Mouse (Mus musculus) heart, adult 2 months (tissue): ENCODE measurements at regions not wholly inside any gene's neighbourhood (a gene's known extent, or its start where the extent isn't known, plus 50 kb on each side); places are given as distances from the start of the nearest gene placed in this dataset.

Experiments used
- DNase-seq, 2 experiments: peaks; one replicate each; pipeline ENCODE4 v3.0.0; 2021
- H3K27ac ChIP-seq: fragments of 200-600 bp; 2 replicates; pipeline ENCODE4 v1.8.1; 2022
- H3K27me3 ChIP-seq: fragments of 200-500 bp; 2 replicates; pipeline ENCODE4 v1.6.1; 2012; ENCODE audit warnings: mild to moderate bottlenecking, low read length, inconsistent platforms, mixed read lengths; ENCODE audit not compliant: control insufficient read depth, insufficient read depth
- H3K36me3 ChIP-seq: fragments of 200-500 bp; 2 replicates; pipeline ENCODE4 v1.6.1; 2012; ENCODE audit warnings: low read length, inconsistent platforms; ENCODE audit not compliant: control insufficient read depth, insufficient read depth
- H3K4me1 ChIP-seq: fragments of 200-500 bp; 2 replicates; pipeline ENCODE4 v1.6.1; 2011; ENCODE audit warnings: low read length; ENCODE audit not compliant: control insufficient read depth, insufficient read depth
- H3K4me3 ChIP-seq: fragments of 200-600 bp; 2 replicates; pipeline ENCODE4 v1.8.1; 2022
- H3K79me2 ChIP-seq: fragments of 200-500 bp; replicated peaks from 2 replicates; pipeline ENCODE4 v1.6.1; 2012; ENCODE audit warnings: mild to moderate bottlenecking, inconsistent platforms, low read length, moderate library complexity, mixed read lengths; ENCODE audit not compliant: control insufficient read depth, insufficient read depth
- H3K9ac ChIP-seq: fragments of 200-500 bp; 2 replicates; pipeline ENCODE4 v1.6.1; 2012; ENCODE audit warnings: low read depth, mild to moderate bottlenecking, control low read depth, inconsistent platforms, low read length, mixed read lengths
- CTCF ChIP-seq: fragments of 200-600 bp; IDR thresholded peaks from 2 replicates; pipeline ENCODE4 v1.8.1; 2022; ENCODE audit warnings: antibody characterized with exemption, mild to moderate bottlenecking, moderate library complexity
- EP300 ChIP-seq: fragments of 200-500 bp; IDR thresholded peaks from 2 replicates; pipeline ENCODE4 v1.6.1; 2011; ENCODE audit warnings: low read depth, low read length, control low read depth; ENCODE audit not compliant: insufficient read depth
- POLR2A ChIP-seq: fragments of 200-500 bp; IDR thresholded peaks from 2 replicates; pipeline ENCODE4 v1.6.1; 2011; ENCODE audit warnings: mild to moderate bottlenecking, low read depth, low read length, control low read depth; ENCODE audit not compliant: insufficient read depth
- WGBS: fragments of 180-500 bp; shearing (Covaris S2); methylation state at CpG from one replicate; pipeline ENCODE4 v1.1.7; 2018; 5-methylcytosine and 5-hydroxymethylcytosine counted together
- intact Hi-C: fragments of 180-260 bp; cut with DNase I; formaldehyde crosslinking; loops from one replicate; pipeline ENCODE4 v1.15.1; 2025

GRCm38 (mm10) chr15:67336294-67337039 lies 835.8 kb upstream of the Lrrc6 start:
- no peak overlapping the region for H3K9ac ChIP-seq
- H3K27me3 ChIP-seq = no peaks in the 10 kb centered on the region
- no peaks in the 10 kb centered on the region for H3K79me2 ChIP-seq
- H3K4me3 ChIP-seq = no peak overlapping the region
- H3K36me3 ChIP-seq = no peaks in the 10 kb centered on the region
- intact Hi-C loops = no loop called here
- no peak for DNase-seq
- 61% methylated on average over 5 of the region's 5 CpGs for WGBS
- H3K4me1 ChIP-seq = no peaks in the 10 kb centered on the region
- no peak overlapping the region for H3K27ac ChIP-seq
- no peak for TF ChIP-seq CTCF
- no peak for TF ChIP-seq POLR2A
- TF ChIP-seq EP300 = no peak

DNA sequence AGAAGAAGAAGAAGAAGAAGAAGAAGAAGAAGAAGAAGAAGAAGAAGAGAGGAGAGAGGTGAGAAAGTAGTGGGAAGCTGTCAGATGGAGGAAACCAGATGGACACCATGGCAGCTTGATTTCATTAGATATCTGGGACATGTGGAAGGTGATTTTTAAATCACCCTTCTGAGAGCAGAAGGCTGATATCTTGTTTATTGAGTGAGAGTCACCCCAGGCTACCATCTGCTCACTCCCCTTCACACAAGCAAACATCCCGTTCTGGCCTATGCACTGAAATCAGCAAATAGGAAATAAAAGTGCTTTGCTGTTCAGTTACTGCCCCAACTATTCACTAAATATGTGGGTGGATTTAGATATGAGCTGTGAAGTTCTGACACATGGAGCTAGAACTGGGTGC lies 831.8 kb upstream of the Lrrc6 start:
- no peaks in the 10 kb centered on the region for H3K27me3 ChIP-seq
- no peaks in the 10 kb centered on the region for H3K4me1 ChIP-seq
- no peaks in the 10 kb centered on the region for H3K36me3 ChIP-seq
- WGBS = 82% methylated on average over 1 of the region's 1 CpGs
- DNase-seq = no peak
- H3K4me3 ChIP-seq = no peak overlapping the region
- H3K9ac ChIP-seq = no peak overlapping the region
- H3K79me2 ChIP-seq = no peaks in the 10 kb centered on the region
- intact Hi-C loops = no loop called here
- no peak for TF ChIP-seq CTCF
- no peak overlapping the region for H3K27ac ChIP-seq

DNA sequence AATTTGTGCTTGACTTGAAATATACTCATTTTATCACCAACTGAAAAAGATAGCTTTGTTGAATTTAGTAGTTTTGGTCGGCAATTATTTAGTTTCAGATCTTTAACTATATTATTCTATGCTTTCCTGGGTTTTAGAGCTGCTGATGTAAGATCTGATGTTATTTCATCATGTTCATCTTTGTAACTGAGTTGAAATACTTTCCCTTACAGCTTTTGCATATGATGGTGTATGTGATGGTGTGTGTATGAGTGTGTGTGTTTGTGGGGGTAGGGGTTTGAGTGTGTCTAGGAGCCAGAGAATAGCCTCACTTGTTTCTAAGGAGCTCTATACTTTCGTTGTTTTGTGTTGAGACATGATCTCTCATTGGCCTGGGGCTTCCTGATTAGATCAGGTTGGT lies 819.6 kb upstream of the Lrrc6 start:
- intact Hi-C loops = no loop called here
- WGBS = 57% methylated on average over 2 of the region's 2 CpGs
- no peaks in the 10 kb centered on the region for H3K79me2 ChIP-seq
- H3K4me1 ChIP-seq = no peaks in the 10 kb centered on the region
- no peak overlapping the region for H3K4me3 ChIP-seq
- DNase-seq = no peak
- no peak overlapping the region for H3K27ac ChIP-seq
- H3K36me3 ChIP-seq = no peaks in the 10 kb centered on the region
- no peaks in the 10 kb centered on the region for H3K27me3 ChIP-seq
- H3K9ac ChIP-seq = no peak overlapping the region
- TF ChIP-seq EP300 (no peak), CTCF (no peak), POLR2A (no peak)

- Histone ChIP-seq H3K4me1 (no peaks in the 10 kb centered on the region), H3K4me3 (no peak overlapping the region), H3K79me2 (no peaks in the 10 kb centered on the region), H3K36me3 (no peaks in the 10 kb centered on the region), H3K9ac (no peak overlapping the region), H3K27ac (no peak overlapping the region), H3K27me3 (no peaks in the 10 kb centered on the region)
- DNase-seq = no peak
- 88% methylated on average over 1 of the region's 1 CpGs for WGBS
- TF ChIP-seq EP300 (no peak), CTCF (no peak), POLR2A (no peak)
- intact Hi-C loops = no loop called here
These were observed 814.5 kb upstream of the Lrrc6 start for GRCm38 (mm10) chr15:67315202-67315601.

DNA sequence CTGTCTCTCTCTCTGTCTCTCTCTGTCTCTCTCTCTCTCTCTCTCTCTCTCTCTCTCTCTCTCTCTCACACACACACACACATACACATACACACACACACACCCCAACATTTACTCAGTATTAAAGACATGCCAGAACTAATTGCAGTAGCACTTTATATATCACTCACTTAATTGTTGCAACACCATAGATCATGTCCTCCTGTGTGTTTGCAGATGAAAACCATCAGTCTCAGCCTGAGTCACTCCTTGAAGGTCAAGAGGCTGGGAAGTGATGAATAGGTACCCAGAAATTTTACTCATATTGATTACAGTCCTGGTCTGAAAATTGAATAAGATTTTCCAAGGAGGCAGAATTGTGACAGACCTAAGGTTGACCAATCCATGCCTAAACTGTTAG lies 812.9 kb upstream of the Lrrc6 start:
- intact Hi-C loops = no loop called here

GRCm38 (mm10) chr15:67305681-67306080 lies 805.0 kb upstream of the Lrrc6 start:
- Histone ChIP-seq H3K4me3 (no peak overlapping the region), H3K36me3 (no peaks in the 10 kb centered on the region), H3K79me2 (no peaks in the 10 kb centered on the region), H3K4me1 (peaks cover 5% of the 10 kb centered on the region), H3K27ac (no peak overlapping the region), H3K9ac (no peak overlapping the region), H3K27me3 (no peaks in the 10 kb centered on the region)
- 31% methylated on average over 1 of the region's 1 CpGs for WGBS
- no peak for TF ChIP-seq POLR2A
- no peak for TF ChIP-seq EP300
- no peak for TF ChIP-seq CTCF
- no peak for DNase-seq
- intact Hi-C loops = no loop called here

More for the DNA sequence above, 812.9 kb upstream of the Lrrc6 start:
- no peak for TF ChIP-seq CTCF
- TF ChIP-seq POLR2A = no peak
- no peak for TF ChIP-seq EP300
- H3K36me3 ChIP-seq = no peaks in the 10 kb centered on the region
- H3K27me3 ChIP-seq = no peaks in the 10 kb centered on the region
- H3K79me2 ChIP-seq = no peaks in the 10 kb centered on the region
- H3K9ac ChIP-seq = no peak overlapping the region
- no peak overlapping the region for H3K27ac ChIP-seq
- no peak for DNase-seq
- H3K4me3 ChIP-seq = no peak overlapping the region
- H3K4me1 ChIP-seq = no peaks in the 10 kb centered on the region
